Mouse (Mus musculus) ES-E14 (cell line): ENCODE data around the gene C1s1. TPM values are rescaled to one million over a fixed set of nuclear protein-coding genes. Genes with fewer than 3 reads are reported as not detected.
"Not testable (repeated sequence)": the region's sequence is repeated elsewhere in the genome, so short reads cannot be mapped to it uniquely, and the experiment has no call there.

Experiments used
- DNase-seq: peaks from one replicate; pipeline ENCODE4 v3.0.0-alpha.2; 2013; ENCODE audit warnings: low read depth, low spot score
- H3K27ac ChIP-seq: 2 replicates; pipeline ENCODE4 v1.5.1; 2012; ENCODE audit warnings: low read depth, mild to moderate bottlenecking, low read length, moderate library complexity, mixed read lengths; ENCODE audit not compliant: poor library complexity, insufficient read depth, severe bottlenecking
- H3K36me3 ChIP-seq: 2 replicates; pipeline ENCODE4 v1.6.1; 2012; ENCODE audit warnings: mild to moderate bottlenecking, low read length, moderate library complexity, mixed read lengths; ENCODE audit not compliant: control insufficient read depth, poor library complexity, insufficient read depth, severe bottlenecking
- H3K4me1 ChIP-seq, 2 experiments: fragments of 150-350 bp in 1 of 2; sonication (generic) in 1 of 2; 2 replicates each; pipeline ENCODE4 v1.6.1; 2012; ENCODE audit warnings: low read length in 2 of 2, mild to moderate bottlenecking in 1 of 2, mixed read lengths in 1 of 2; ENCODE audit not compliant: control insufficient read depth in 2 of 2, insufficient read depth in 2 of 2, poor library complexity in 1 of 2
- H3K4me3 ChIP-seq, 2 experiments: fragments of 150-350 bp in 1 of 2; sonication (generic) in 1 of 2; 2 replicates each; pipeline ENCODE4 v1.5.1; 2012; ENCODE audit warnings: low read length in 2 of 2, low read depth in 1 of 2, mild to moderate bottlenecking in 1 of 2, mixed read lengths in 1 of 2; ENCODE audit not compliant: insufficient read depth in 1 of 2, poor library complexity in 1 of 2, severe bottlenecking in 1 of 2
- H3K9ac ChIP-seq: 2 replicates; pipeline ENCODE4 v1.6.1; 2012; ENCODE audit warnings: low read depth, mild to moderate bottlenecking, low read length, mixed read lengths; ENCODE audit not compliant: poor library complexity, insufficient read depth, severe bottlenecking
- H3K9me3 ChIP-seq: fragments of 150-350 bp; sonication (generic); 2 replicates; pipeline ENCODE4 v1.6.1; 2012; ENCODE audit warnings: low read depth, mild to moderate bottlenecking, low read length; ENCODE audit not compliant: control insufficient read depth, insufficient read depth
- CHD2 ChIP-seq: IDR thresholded peaks from 2 replicates; pipeline ENCODE4 v1.6.1; 2014; ENCODE audit warnings: mild to moderate bottlenecking, low read depth, low read length, inconsistent platforms
- HCFC1 ChIP-seq: IDR thresholded peaks from 2 replicates; pipeline ENCODE4 v1.6.1; 2012; ENCODE audit warnings: low read length, inconsistent platforms, borderline replicate concordance; ENCODE audit not compliant: insufficient read depth
- MAFK ChIP-seq: IDR thresholded peaks from 2 replicates; pipeline ENCODE4 v1.6.1; 2014; ENCODE audit warnings: mild to moderate bottlenecking, low read depth, low read length, inconsistent platforms; ENCODE audit not compliant: insufficient read depth
- ZC3H11A ChIP-seq: IDR thresholded peaks from 2 replicates; pipeline ENCODE4 v1.6.1; 2012; ENCODE audit warnings: low read depth, mild to moderate bottlenecking, inconsistent platforms, low read length, borderline replicate concordance
- ZNF384 ChIP-seq: IDR thresholded peaks from 2 replicates; pipeline ENCODE4 v1.6.1; 2012; ENCODE audit warnings: low read depth, low read length, inconsistent platforms
- in situ Hi-C, 2 experiments: fragments of 600-800 bp; cut with MboI; formaldehyde crosslinking; loops; one replicate each; pipeline ENCODE4 v1.15.1; 2025; ENCODE audit warnings: low sequenced_read_pairs in 2 of 2, inconsistent platforms in 1 of 2; ENCODE audit not compliant: unreplicated experiment in 2 of 2
- total RNA-seq: library from RNA; depleted of rRNA; stranded (reverse); fragments of 300-350 nt; gene quantifications from 2 replicates; pipeline ENCODE4 v1.2.3, GENCODE M21; 2012

The C1s1 gene
- total RNA-seq, 1 experiment, result 2.6 TPM

- Histone ChIP-seq H3K9me3 (no peaks in the 10 kb centered on the region), H3K4me1 (no peaks in the 10 kb centered on the region), H3K27ac (peak overlapping the region; percentile 16; the same call in 1 of the 2 replicates), H3K9ac (peak overlapping the region; percentile 73), H3K36me3 (no peaks in the 10 kb centered on the region), H3K4me3 (peak overlapping the region; percentile 74 to 90)
- peak; percentile 47 for DNase-seq
- in situ Hi-C loops, result no loop called here
- no peak for TF ChIP-seq ZNF384
- TF ChIP-seq MAFK, result no peak
- no peak for TF ChIP-seq HCFC1
- no peak for TF ChIP-seq CHD2
- TF ChIP-seq ZC3H11A, result no peak
These were observed 10.6 kb upstream of the C1s1 start for GRCm38 (mm10) chr6:124552766-124553165.

- Histone ChIP-seq H3K9ac (no peak overlapping the region), H3K4me3 (no peak overlapping the region), H3K36me3 (no peaks in the 10 kb centered on the region), H3K27ac (no peak overlapping the region), H3K9me3 (no peaks in the 10 kb centered on the region), H3K4me1 (no peaks in the 10 kb centered on the region)
- no peak for TF ChIP-seq ZC3H11A
- TF ChIP-seq MAFK, result no peak
- no peak for TF ChIP-seq ZNF384
- in situ Hi-C loops, result no loop called here
- DNase-seq, result no peak
These were observed 6.9 kb upstream of the C1s1 start for GRCm38 (mm10) chr6:124549023-124549550.

- H3K9ac ChIP-seq, H3K9me3 ChIP-seq, in situ Hi-C loops: not testable (repeated sequence)
These were observed 5.8 kb upstream of the C1s1 start for GRCm38 (mm10) chr6:124547979-124548378.

GRCm38 (mm10) chr6:124545425-124545824 lies 3.3 kb upstream of the C1s1 start:
- H3K27ac ChIP-seq, result no peak overlapping the region
- no peak for DNase-seq
- H3K9me3 ChIP-seq, result no peaks in the 10 kb centered on the region
- peaks cover 0 to 2% of the 10 kb centered on the region in 2 experiments; a peak in 1 of 4 replicates for H3K4me1 ChIP-seq
- H3K9ac ChIP-seq, result no peak overlapping the region
- in situ Hi-C loops, result no loop called here
- no peak for TF ChIP-seq ZNF384
- no peak for TF ChIP-seq ZC3H11A
- TF ChIP-seq MAFK, result no peak
- no peak for TF ChIP-seq CHD2
- TF ChIP-seq HCFC1, result no peak
- H3K4me3 ChIP-seq, result no peak overlapping the region
- no peaks in the 10 kb centered on the region for H3K36me3 ChIP-seq

More at GRCm38 (mm10) chr6:124547979-124548378, 5.8 kb upstream of the C1s1 start:
- not testable (repeated sequence) for H3K27ac ChIP-seq, DNase-seq, H3K36me3 ChIP-seq, H3K4me1 ChIP-seq, H3K4me3 ChIP-seq

GRCm38 (mm10) chr6:124544466-124544865 lies 2.3 kb upstream of the C1s1 start:
- in situ Hi-C loops, result no loop called here
- H3K9me3 ChIP-seq, result no peaks in the 10 kb centered on the region
- no peak overlapping the region for H3K27ac ChIP-seq
- DNase-seq, result no peak
- TF ChIP-seq ZC3H11A (no peak), CHD2 (no peak), MAFK (no peak), ZNF384 (no peak), HCFC1 (no peak)
- H3K4me3 ChIP-seq, result no peak overlapping the region
- H3K4me1 ChIP-seq, result peaks cover 0 to 2% of the 10 kb centered on the region in 2 experiments; a peak in 1 of 4 replicates
- H3K9ac ChIP-seq, result no peak overlapping the region
- H3K36me3 ChIP-seq, result no peaks in the 10 kb centered on the region

- H3K4me1 ChIP-seq, in situ Hi-C loops, H3K9ac ChIP-seq, H3K36me3 ChIP-seq, H3K27ac ChIP-seq, H3K4me3 ChIP-seq, H3K9me3 ChIP-seq, DNase-seq: not testable (repeated sequence)
These were observed 983 bp downstream of the C1s1 start for GRCm38 (mm10) chr6:124541176-124541575.

- H3K9ac ChIP-seq, H3K9me3 ChIP-seq, H3K36me3 ChIP-seq, in situ Hi-C loops, H3K4me3 ChIP-seq, H3K27ac ChIP-seq, DNase-seq, H3K4me1 ChIP-seq: not testable (repeated sequence)
These were observed 5.9 kb downstream of the C1s1 start for GRCm38 (mm10) chr6:124536125-124536829.
